Mouse (Mus musculus) cerebellum, adult 11 months (tissue): ENCODE data around the gene Gm26741.

ENCODE experiments used
- DNase-seq: peaks from one replicate; pipeline ENCODE4 v3.0.0; 2022

Gene Gm26741

DNA sequence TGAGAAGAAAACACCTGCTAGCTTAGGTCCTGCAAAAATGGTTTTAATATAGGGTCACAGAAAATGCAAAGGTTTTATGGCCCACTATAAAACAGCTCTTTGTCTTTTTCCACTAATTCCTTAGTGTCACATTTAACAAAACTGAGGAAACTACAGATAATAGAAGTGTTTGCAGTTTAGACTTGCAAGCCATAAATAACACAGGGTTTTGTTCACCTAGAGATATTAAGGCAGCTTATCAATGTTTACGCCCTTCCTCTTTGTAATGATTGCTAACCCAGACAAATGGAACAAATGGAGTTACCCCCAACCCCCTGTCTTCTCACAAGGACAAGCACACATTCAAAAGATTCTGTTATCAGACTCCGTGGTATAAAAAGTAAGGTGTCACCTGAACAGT lies 32.6 kb downstream of the Gm26741 start:
- DNase-seq, result no peak

DNA sequence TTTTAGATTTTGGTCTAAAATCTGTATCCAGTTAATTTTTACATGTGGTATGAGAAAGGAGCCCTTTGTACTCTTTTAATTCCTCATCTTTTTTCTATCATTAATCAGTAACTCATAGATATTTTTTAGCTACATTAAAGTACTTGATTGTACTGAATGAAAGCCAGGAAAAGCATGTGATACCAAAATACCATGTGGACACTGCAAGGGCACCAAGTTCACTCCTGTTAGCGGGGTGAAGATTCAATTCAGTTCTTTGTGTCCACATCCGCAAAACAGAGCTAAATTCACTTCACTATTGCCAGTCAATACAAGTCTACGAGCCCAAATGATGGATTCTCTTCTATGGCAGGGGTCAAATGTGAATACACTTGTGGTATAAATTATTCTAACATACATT lies 38.1 kb downstream of the Gm26741 start:
- DNase-seq, result no peak

DNA sequence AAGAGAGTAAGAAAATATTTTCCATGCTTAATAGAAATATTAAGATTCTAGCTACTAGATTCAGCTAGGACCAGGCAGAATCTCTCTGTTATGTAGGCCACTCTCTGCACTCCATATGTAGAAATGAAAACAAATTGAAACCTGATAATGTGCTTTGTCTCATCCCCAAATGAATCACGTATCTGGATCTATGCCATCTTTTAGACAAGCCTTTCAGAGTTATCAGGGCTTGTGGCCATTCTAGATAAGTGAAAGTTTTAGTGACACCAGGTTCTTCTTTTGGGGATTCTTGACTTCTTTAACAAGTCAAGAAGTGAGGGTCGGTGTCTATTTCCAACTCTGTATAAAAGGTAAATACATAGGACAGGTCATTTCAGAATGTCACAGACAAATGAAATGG lies 40.1 kb downstream of the Gm26741 start:
- no peak for DNase-seq

DNA sequence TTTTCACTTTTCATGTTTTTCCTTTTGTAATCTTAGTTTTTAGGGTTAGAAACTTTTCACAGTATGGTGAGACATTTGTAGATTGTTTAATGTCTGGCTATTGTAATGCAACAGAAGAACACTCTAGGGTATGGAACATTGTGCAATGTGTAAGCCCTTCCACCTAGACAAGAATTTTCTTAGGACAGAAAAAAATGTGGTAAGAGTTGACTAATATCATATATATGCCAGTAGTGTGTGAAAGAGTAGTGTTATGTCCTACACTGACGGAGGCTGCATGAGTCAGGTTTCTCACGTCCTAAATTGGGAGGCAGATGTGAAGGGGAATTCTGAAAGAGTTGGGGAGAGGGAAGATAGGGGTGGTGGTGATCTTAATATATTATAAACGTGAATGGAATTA lies 41.2 kb downstream of the Gm26741 start:
- no peak for DNase-seq

DNA sequence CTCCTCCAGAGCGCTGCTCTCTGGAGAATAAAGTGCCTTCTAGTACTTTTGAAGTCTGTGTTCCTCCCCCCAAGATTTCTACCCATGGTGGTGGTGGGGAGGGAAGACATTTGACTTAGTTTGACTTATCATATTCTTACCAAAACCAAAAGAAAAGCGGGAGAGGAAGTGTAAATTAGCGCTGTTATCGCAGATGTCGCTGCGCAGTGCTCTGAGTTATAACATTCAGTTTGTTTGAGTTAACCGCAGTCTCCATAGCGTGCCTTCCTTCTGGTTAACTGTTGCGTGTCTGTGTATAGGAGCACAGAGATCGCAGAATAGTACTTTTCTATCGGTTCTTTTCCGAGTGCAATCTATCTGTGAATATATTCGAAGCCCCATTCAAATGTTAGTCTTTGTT lies 46.6 kb downstream of the Gm26741 start:
- no peak for DNase-seq

DNA sequence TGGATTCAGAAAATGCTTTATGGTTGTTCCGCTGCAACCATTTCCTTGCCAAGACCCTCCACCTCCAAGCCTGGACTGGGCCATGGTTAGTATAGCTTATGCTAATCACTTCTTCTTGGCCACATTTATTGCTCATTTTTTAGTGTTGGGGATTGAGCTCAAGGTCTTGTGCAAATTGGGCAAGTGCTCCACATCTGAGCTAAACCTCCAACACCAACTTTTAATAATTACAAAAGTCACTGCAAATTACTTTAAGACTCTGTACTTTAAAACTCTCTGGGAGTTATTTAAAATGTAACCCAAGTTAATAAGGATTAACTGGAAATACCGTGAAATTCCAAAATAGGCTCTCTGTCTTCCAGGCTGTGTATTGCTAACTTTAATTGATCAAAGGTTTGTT lies 49.0 kb downstream of the Gm26741 start:
- no peak for DNase-seq
